In the genomic region with DNA sequence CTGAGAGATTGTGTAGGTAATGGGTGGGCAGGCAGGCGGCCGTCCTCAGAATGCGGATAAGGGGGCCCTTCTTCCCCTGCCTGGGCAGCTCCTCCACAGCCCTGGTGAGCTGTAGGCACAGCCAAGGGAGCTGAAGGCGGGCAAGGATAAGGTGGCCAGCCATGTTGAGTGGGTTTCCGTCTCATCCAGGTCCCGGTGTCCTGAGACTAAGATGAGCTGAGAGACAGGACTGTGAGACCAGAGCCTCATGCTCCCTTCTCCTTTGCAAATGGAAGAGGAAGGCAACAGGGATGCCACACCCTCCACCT, we compare ENCODE assay signal across 21 mouse cellular contexts.
A peak's percentile ranks its signal among the peaks of the same experiment; 100 is the strongest.
DNase-seq lines count a peak whose midpoint lies in the region; ATAC-seq lines count a peak whose summit lies in the region.
"Had no signal": no experiment of that assay in that cellular context is flagged by ENCODE, and none has a peak within 500 bp of the region (broad histone marks: within the 10 kb centered on the region; RNA-seq: fewer than 3 reads in every experiment).

No protein-coding gene starts in this region.

- 0 out of 2 replicates have a peak overlapping the region, but pooled peaks have one; percentile 2 for H3K4me2 ChIP-seq in hindbrain, embryonic 13.5 days
- peak overlapping the region; percentile 27 for H3K4me2 ChIP-seq in forebrain, embryonic 15.5 days (replicated peaks)
- no peak overlapping the region for H3K4me2 ChIP-seq in midbrain, embryonic 14.5 days (ENCODE audit: low read length)
- H3K4me2 ChIP-seq: embryonic facial prominence, embryonic 12.5 days; limb, embryonic 13.5 days; liver, embryonic 13.5 days; lung, embryonic 15.5 days had no signal

- 0 out of 2 replicates have a peak, but pooled peaks cover 3% of the 10 kb centered on the region for H3K27me3 ChIP-seq in hindbrain, embryonic 13.5 days
- H3K27me3 ChIP-seq in hindbrain, embryonic 10.5 days (ENCODE audit: insufficient read depth, poor library complexity, severe bottlenecking), result 0 out of 2 replicates have a peak, but pooled peaks cover 8% of the 10 kb centered on the region
- peaks cover 5% of the 10 kb centered on the region; the same call in 1 of the 2 replicates for H3K27me3 ChIP-seq in forebrain, embryonic 10.5 days (ENCODE audit: poor library complexity, severe bottlenecking)
- H3K27me3 ChIP-seq in forebrain, embryonic 15.5 days, result no peaks in the 10 kb centered on the region
- no peaks in the 10 kb centered on the region for H3K27me3 ChIP-seq in midbrain, embryonic 14.5 days (ENCODE audit: control insufficient read depth, insufficient read depth, low read length)
- H3K27me3 ChIP-seq: embryonic facial prominence, embryonic 12.5 days; limb, embryonic 13.5 days; liver, embryonic 13.5 days; lung, embryonic 15.5 days had no signal

- peak overlapping the region; percentile 79 for H3K27ac ChIP-seq in hindbrain, embryonic 13.5 days
- no peak overlapping the region for H3K27ac ChIP-seq in hindbrain, embryonic 10.5 days
- peak overlapping the region; percentile 40; the same call in 1 of the 2 replicates for H3K27ac ChIP-seq in forebrain, embryonic 10.5 days
- H3K27ac ChIP-seq in forebrain, embryonic 15.5 days (replicated peaks), result peak overlapping the region; percentile 65
- H3K27ac ChIP-seq in midbrain, embryonic 14.5 days (replicated peaks; ENCODE audit: low read depth, low read length), result 0 out of 2 replicates have a peak overlapping the region, but pooled peaks have one; percentile 10
- H3K27ac ChIP-seq: embryonic facial prominence, embryonic 12.5 days; kidney, postnatal 0 days; limb, embryonic 13.5 days; liver, embryonic 13.5 days; lung, embryonic 15.5 days had no signal

- peak overlapping the region; percentile 43; the same call in 1 of the 2 replicates for H3K9ac ChIP-seq in hindbrain, embryonic 13.5 days
- H3K9ac ChIP-seq in forebrain, embryonic 15.5 days (replicated peaks), result no peak overlapping the region
- H3K9ac ChIP-seq in midbrain, embryonic 14.5 days (replicated peaks; ENCODE audit: low read length), result no peak overlapping the region
- H3K9ac ChIP-seq: embryonic facial prominence, embryonic 12.5 days; limb, embryonic 13.5 days; liver, embryonic 13.5 days; lung, embryonic 15.5 days had no signal

- 63% methylated on average over 6 of the region's 6 CpGs for WGBS in hindbrain, embryonic 13.5 days
- 80% methylated on average over 6 of the region's 6 CpGs for WGBS in hindbrain, embryonic 10.5 days
- 91% methylated on average over 6 of the region's 6 CpGs for WGBS in forebrain, embryonic 10.5 days
- WGBS in forebrain, embryonic 15.5 days, result 35% methylated on average over 6 of the region's 6 CpGs
- 86% methylated on average over 6 of the region's 6 CpGs for WGBS in midbrain, embryonic 14.5 days

- H3K4me1 ChIP-seq in hindbrain, embryonic 13.5 days (replicated peaks), result peaks cover 29% of the 10 kb centered on the region
- H3K4me1 ChIP-seq in hindbrain, embryonic 10.5 days (replicated peaks), result peaks cover 31% of the 10 kb centered on the region
- H3K4me1 ChIP-seq in forebrain, embryonic 10.5 days, result peaks cover 30% of the 10 kb centered on the region
- H3K4me1 ChIP-seq in forebrain, embryonic 15.5 days, result peaks cover 38% of the 10 kb centered on the region
- H3K4me1 ChIP-seq in midbrain, embryonic 14.5 days (ENCODE audit: control insufficient read depth, insufficient read depth, low read length), result peaks cover 13% of the 10 kb centered on the region; the same call in 1 of the 2 replicates
- H3K4me1 ChIP-seq: liver, embryonic 13.5 days; lung, embryonic 15.5 days had no signal

- no peak overlapping the region for H3K4me3 ChIP-seq in hindbrain, embryonic 13.5 days
- no peak overlapping the region for H3K4me3 ChIP-seq in hindbrain, embryonic 10.5 days
- no peak overlapping the region for H3K4me3 ChIP-seq in forebrain, embryonic 10.5 days
- no peak overlapping the region for H3K4me3 ChIP-seq in forebrain, embryonic 15.5 days
- H3K4me3 ChIP-seq in midbrain, embryonic 14.5 days (replicated peaks; ENCODE audit: low read depth, low read length), result no peak overlapping the region
- H3K4me3 ChIP-seq: embryonic facial prominence, embryonic 12.5 days; erythroblast, embryonic 14.5 days; limb, embryonic 13.5 days; liver, embryonic 13.5 days; lung, embryonic 15.5 days had no signal

- no peak for DNase-seq in hindbrain, embryonic 10.5 days (ENCODE audit: low spot score)
- no peak for DNase-seq in forebrain, embryonic 10.5 days (ENCODE audit: extremely low spot score, low spot score)
- DNase-seq in midbrain, embryonic 14.5 days, result no peak
- DNase-seq in embryo, embryonic 10.5 days (ENCODE audit: low spot score), result no peak
- no peak for DNase-seq in cerebellum, adult 9-11 months
- no peak for DNase-seq in embryo, embryonic 11 days
- DNase-seq: adrenal gland, postnatal 36 days; cerebellum, adult 11-12 months; gastrocnemius, postnatal 14 days; kidney, adult 11 months; liver, embryonic 13.5 days; right cerebral cortex, adult 18-20 months; thymus, adult 2 months had no signal

- H3K36me3 ChIP-seq in hindbrain, embryonic 13.5 days, result no peaks in the 10 kb centered on the region
- no peaks in the 10 kb centered on the region for H3K36me3 ChIP-seq in hindbrain, embryonic 10.5 days
- H3K36me3 ChIP-seq in forebrain, embryonic 10.5 days (replicated peaks), result no peaks in the 10 kb centered on the region
- H3K36me3 ChIP-seq in forebrain, embryonic 15.5 days, result no peaks in the 10 kb centered on the region
- H3K36me3 ChIP-seq in midbrain, embryonic 14.5 days (ENCODE audit: control insufficient read depth, insufficient read depth, low read length), result no peaks in the 10 kb centered on the region
- H3K36me3 ChIP-seq: embryonic facial prominence, embryonic 12.5 days; G1E; limb, embryonic 13.5 days; liver, embryonic 13.5 days; lung, embryonic 15.5 days had no signal

- H3K9me3 ChIP-seq in hindbrain, embryonic 13.5 days, result no peaks in the 10 kb centered on the region
- no peaks in the 10 kb centered on the region for H3K9me3 ChIP-seq in hindbrain, embryonic 10.5 days
- H3K9me3 ChIP-seq in forebrain, embryonic 10.5 days, result no peaks in the 10 kb centered on the region
- no peaks in the 10 kb centered on the region for H3K9me3 ChIP-seq in forebrain, embryonic 15.5 days
- H3K9me3 ChIP-seq in midbrain, embryonic 14.5 days (ENCODE audit: control insufficient read depth, low read length), result no peaks in the 10 kb centered on the region
- H3K9me3 ChIP-seq: embryonic facial prominence, embryonic 12.5 days; limb, embryonic 13.5 days; liver, embryonic 13.5 days; lung, embryonic 15.5 days had no signal

- ATAC-seq in hindbrain, embryonic 13.5 days (ENCODE audit: low FRiP score), result peak; percentile 31; the same call in 1 of the 2 replicates
- peak; percentile 68 for ATAC-seq in forebrain, embryonic 15.5 days (replicated peaks)
- no peak for ATAC-seq in midbrain, embryonic 14.5 days (ENCODE audit: low FRiP score, low TSS enrichment)
